Mouse (Mus musculus) kidney, adult 8-10 months (tissue): ENCODE data around the gene Dnajc25.

Experiments
- DNase-seq, 2 experiments: peaks; one replicate each; pipeline ENCODE4 v3.0.0; 2022

The Dnajc25 gene

GRCm38 (mm10) chr4:58994762-58995161 lies at the start of gene Dnajc25:
TSS of gene Dnajc25 (plus strand) at chr4:58995062.
- no peak for DNase-seq

- no peak for DNase-seq
These were observed 46.5 kb upstream of the Dnajc25 start for GRCm38 (mm10) chr4:58948391-58948790.

- DNase-seq, result no peak
These were observed 42.2 kb upstream of the Dnajc25 start for GRCm38 (mm10) chr4:58952630-58953029.

- no peak for DNase-seq
These were observed 33.1 kb upstream of the Dnajc25 start for GRCm38 (mm10) chr4:58961719-58962118.

GRCm38 (mm10) chr4:58963271-58963670 lies 31.6 kb upstream of the Dnajc25 start:
- no peak for DNase-seq

GRCm38 (mm10) chr4:58965136-58965535 lies 29.7 kb upstream of the Dnajc25 start:
- no peak for DNase-seq

GRCm38 (mm10) chr4:58970678-58971077 lies 24.2 kb upstream of the Dnajc25 start:
- DNase-seq, result no peak

- no peak for DNase-seq
These were observed 19.2 kb upstream of the Dnajc25 start for GRCm38 (mm10) chr4:58975711-58976110.

GRCm38 (mm10) chr4:58981421-58981820 lies 13.4 kb upstream of the Dnajc25 start:
- DNase-seq, result no peak

- DNase-seq, result no peak
These were observed 12.1 kb upstream of the Dnajc25 start for GRCm38 (mm10) chr4:58982806-58983205.

- DNase-seq, result peak; percentile 58 to 84
These were observed 9.7 kb upstream of the Dnajc25 start for GRCm38 (mm10) chr4:58985157-58985648.

- DNase-seq, result peak; percentile 83 to 89
These were observed 8.2 kb upstream of the Dnajc25 start, which contains the start of gene Ptgr1 for GRCm38 (mm10) chr4:58986540-58987190. TSS of gene Ptgr1 (minus strand) at chr4:58987119.

GRCm38 (mm10) chr4:58989303-58989898 lies 5.5 kb upstream of the Dnajc25 start:
- peak; percentile 45 to 55 for DNase-seq

- DNase-seq, result no peak
These were observed 4.0 kb upstream of the Dnajc25 start for GRCm38 (mm10) chr4:58990609-58991434.

GRCm38 (mm10) chr4:58992195-58992594 lies 2.7 kb upstream of the Dnajc25 start:
- DNase-seq, result no peak

GRCm38 (mm10) chr4:58995251-58995693 lies 410 bp downstream of the Dnajc25 start:
- no peak for DNase-seq

- DNase-seq, result peak; percentile 22 to 37
These were observed 2.2 kb downstream of the Dnajc25 start for GRCm38 (mm10) chr4:58997081-58997480.

GRCm38 (mm10) chr4:58998688-58999087 lies 3.8 kb downstream of the Dnajc25 start:
- DNase-seq, result no peak

GRCm38 (mm10) chr4:58999686-59000085 lies 4.8 kb downstream of the Dnajc25 start:
- DNase-seq, result peak; percentile 57 to 83

- peak; percentile 36 for DNase-seq
These were observed 5.8 kb downstream of the Dnajc25 start for GRCm38 (mm10) chr4:59000614-59001013.

- peak; percentile 89 to 92 for DNase-seq
These were observed 8.3 kb downstream of the Dnajc25 start, which contains the start of gene Gm20503 for GRCm38 (mm10) chr4:59002948-59003805. TSS of gene Gm20503 (plus strand) at chr4:59003210.

- DNase-seq, result no peak
These were observed 8.9 kb downstream of the Dnajc25 start for GRCm38 (mm10) chr4:59003806-59004200.
